Mouse (Mus musculus) bone marrow macrophage, adult 2 months (primary cell): Measurements from ENCODE around the gene Aasdhppt. TPM values are rescaled to one million over a fixed set of nuclear protein-coding genes. Genes with fewer than 3 reads are reported as not detected.

ENCODE experiments used
- H3K27ac ChIP-seq: 2 replicates; pipeline ENCODE4 v1.5.1; 2012; ENCODE audit warnings: low read depth, low read length; ENCODE audit not compliant: insufficient read depth
- H3K4me1 ChIP-seq: 2 replicates; pipeline ENCODE4 v1.6.1; 2012; ENCODE audit warnings: low read length; ENCODE audit not compliant: control insufficient read depth, insufficient read depth
- H3K4me3 ChIP-seq: 2 replicates; pipeline ENCODE4 v1.5.1; 2012; ENCODE audit warnings: mild to moderate bottlenecking, low read length, moderate library complexity; ENCODE audit not compliant: insufficient read depth
- CTCF ChIP-seq: IDR thresholded peaks from 2 replicates; pipeline ENCODE4 v1.5.1; 2012; ENCODE audit warnings: low read depth, mild to moderate bottlenecking, low read length, moderate library complexity
- POLR2A ChIP-seq: IDR thresholded peaks from 2 replicates; pipeline ENCODE4 v1.6.1; 2012; ENCODE audit warnings: mild to moderate bottlenecking, low read depth, low read length, borderline replicate concordance
- polyA plus RNA-seq: library from polyadenylated mRNA; stranded (reverse); fragments of >200 nt; gene quantifications from 2 replicates; pipeline ENCODE4 v1.2.4, GENCODE M21; 2012; ENCODE audit not compliant: missing spikeins, insufficient read depth, insufficient read length

The Aasdhppt gene
- polyA plus RNA-seq, 1 experiment: 7.5 TPM

DNA sequence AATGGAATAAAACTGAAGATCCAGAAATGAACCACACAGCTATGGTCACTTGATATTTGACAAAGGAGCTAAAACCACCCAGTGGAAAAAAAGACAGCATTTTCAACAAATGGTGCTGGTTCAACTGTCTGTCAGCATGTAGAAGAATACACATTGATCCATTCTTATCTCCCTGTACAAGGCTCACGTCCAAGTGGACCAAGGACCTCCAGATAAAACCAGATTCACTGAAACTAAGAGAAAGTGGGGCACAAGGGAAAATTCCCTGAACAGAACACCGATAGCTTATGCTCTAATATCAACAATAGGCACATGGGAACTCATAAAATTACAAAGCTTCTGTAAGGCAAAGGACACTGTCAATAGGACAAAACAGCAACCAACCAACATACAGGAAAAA is 8.8 kb downstream of the Aasdhppt start:
- H3K4me3 ChIP-seq: no peak overlapping the region
- no peak overlapping the region for H3K27ac ChIP-seq
- no peak for TF ChIP-seq POLR2A
- no peak for TF ChIP-seq CTCF
- H3K4me1 ChIP-seq: no peaks in the 10 kb centered on the region

DNA sequence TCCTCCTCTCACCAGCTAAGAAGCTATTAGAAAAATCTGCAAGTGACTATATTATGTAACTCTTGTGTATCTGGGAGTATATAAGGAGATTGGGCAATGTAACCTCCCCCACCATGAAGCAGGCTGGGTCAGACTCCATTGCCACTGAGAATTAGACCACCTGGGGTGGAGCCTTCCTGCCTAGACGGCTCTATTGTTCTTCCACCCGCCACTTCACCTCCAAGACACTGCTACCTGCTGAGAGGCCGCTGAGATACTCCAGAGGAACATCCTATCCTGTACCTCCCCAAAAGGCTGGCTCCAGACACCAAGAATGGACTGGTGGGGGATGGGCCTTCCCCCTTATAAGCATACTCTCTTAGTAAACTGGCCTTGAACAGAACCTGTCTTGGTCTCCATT is 25.4 kb downstream of the Aasdhppt start:
- Histone ChIP-seq H3K27ac (no peak overlapping the region), H3K4me3 (no peak overlapping the region), H3K4me1 (no peaks in the 10 kb centered on the region)
- TF ChIP-seq POLR2A: no peak
- no peak for TF ChIP-seq CTCF

DNA sequence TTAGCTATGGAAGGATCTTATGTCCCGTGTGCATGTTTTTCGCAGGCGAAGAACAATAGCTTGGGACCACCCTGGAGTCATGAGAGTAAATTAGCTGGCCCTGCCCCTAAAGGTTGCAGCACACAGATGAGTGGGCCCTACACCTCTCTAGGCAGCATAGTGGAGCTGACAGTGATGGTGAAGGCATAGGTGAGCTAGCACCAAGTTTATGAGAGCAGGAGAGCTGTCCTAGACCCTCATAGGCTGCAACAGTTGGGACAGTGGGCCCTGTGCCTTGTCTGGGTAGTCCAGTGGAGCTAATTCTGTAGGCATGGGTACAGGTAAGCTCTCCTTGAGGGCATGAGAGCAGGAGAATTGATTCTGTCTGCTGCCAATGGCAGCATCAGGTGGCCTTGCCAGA is 42.4 kb downstream of the Aasdhppt start:
- no peak for TF ChIP-seq CTCF
- TF ChIP-seq POLR2A: no peak
- no peak overlapping the region for H3K27ac ChIP-seq
- H3K4me3 ChIP-seq: no peak overlapping the region
- H3K4me1 ChIP-seq: no peaks in the 10 kb centered on the region

DNA sequence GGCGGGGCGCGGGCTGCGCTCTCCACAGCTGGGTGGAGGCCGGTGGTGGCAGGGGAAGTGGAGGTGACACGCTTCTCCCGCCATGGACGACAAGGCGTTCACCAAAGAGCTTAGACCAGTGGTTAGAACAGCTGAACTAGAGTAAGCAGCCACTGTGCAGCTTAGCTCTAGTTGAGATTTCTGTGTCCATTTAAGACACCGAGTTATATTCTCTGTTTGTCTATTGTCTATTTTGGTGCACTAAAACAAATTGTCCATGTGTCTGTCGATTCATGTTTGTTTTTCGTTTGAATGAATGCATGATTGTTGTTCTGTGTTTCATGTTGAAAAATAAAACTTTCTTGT is 48.6 kb downstream of the Aasdhppt start:
- no peak overlapping the region for H3K4me3 ChIP-seq
- TF ChIP-seq POLR2A (no peak), CTCF (no peak)
- no peak overlapping the region for H3K27ac ChIP-seq
- H3K4me1 ChIP-seq: no peaks in the 10 kb centered on the region

DNA sequence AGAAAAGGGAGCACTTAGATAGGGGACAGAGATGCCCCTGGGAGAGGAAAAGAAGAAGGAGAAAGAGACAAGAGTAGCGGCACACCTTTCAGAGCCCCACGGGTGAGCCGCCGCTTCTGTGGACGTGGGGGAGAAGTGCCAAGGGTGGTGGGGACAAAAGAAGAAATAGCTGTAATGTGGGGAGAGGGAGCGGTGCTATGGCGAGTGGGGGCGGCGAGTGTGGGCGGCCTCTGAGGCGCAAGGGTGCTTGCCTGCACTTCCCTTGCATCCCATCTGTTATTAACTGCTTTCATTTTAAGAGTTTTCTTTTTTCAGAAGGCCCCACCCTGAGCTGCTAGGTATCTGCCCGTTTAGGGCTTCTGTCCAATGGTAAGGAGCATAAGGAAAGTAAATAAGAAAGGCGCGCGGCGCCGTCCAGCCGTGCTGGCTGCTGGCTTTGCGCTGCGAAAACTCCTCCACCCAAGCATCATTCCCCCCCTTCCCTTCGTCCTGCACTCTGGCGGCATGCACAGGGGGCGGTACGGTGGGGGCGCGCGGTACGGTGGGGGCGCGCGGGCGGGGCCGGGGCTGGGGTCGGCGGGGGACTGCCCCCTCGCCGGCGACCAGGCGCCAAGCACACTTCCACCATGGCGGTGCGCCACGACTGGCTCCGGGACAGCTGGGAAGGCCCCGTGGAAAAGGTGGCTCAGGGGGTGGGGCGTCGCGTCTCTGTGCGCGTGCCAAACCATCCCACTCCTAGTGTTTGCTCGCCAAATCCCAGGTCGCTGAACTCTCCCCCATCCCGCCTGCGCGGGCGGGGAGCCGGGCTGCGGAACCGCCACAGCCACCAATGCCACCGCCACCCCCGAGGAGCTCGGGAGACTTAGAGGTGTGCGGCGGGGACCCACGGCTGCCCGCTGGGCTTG is 49.2 kb downstream of the Aasdhppt start:
- Histone ChIP-seq H3K4me1 (no peaks in the 10 kb centered on the region), H3K4me3 (no peak overlapping the region), H3K27ac (no peak overlapping the region)
- TF ChIP-seq POLR2A (no peak), CTCF (no peak)

DNA sequence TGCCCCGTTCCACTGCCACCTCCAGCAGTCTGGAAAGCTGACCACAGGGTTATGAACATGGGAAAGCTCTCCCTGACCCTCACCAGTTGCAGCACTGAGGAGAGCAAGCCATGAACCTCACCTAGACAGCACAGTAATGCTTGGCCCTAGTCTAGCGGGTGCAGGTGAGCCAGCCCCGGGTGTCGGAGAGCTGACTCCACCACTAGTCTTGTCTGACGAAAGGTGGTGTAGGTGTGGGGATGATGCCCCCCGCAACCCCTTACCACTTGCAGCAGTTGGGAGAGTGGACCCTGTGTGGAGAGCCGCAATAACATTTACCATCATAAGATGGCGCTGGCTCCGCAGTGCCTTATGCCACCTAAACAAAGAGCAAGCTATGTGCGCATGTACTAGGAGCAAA is 50.2 kb downstream of the Aasdhppt start:
- no peak for TF ChIP-seq CTCF
- TF ChIP-seq POLR2A: no peak
- no peak overlapping the region for H3K27ac ChIP-seq
- no peak overlapping the region for H3K4me3 ChIP-seq
- H3K4me1 ChIP-seq: no peaks in the 10 kb centered on the region

Other genes starting within 250 kb of the Aasdhppt start
- gene Kbtbd3, start 362 bp upstream of the Aasdhppt start, polyA plus RNA-seq: 3.5 and 4.4 TPM in 2 replicates
- 21.5 and 22.5 TPM in 2 replicates for gene Msantd4, start 67.1 kb upstream of the Aasdhppt start, polyA plus RNA-seq